ENCODE assay signal across 22 mouse cellular contexts in the genomic region with DNA sequence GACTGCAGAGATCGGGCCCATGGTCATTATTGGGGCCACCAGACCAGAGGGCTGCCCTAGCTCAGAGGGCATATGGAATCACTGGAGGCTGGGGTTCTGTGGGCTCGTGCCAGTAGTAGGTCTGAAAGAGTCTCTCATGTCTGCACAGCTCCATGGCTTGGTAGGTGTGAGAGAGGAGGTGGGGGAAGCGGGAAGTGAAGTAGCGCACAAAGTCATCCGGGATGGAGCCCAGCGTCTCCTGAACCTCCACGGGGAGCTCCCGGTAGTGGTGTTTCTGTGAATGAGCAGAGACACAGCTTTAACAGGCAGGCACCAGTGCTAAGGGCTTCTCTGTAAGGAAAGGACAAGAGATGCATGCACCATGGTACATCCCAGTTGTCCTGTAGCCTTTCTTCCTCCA. TPM values are rescaled to one million over a fixed set of nuclear protein-coding genes. Genes with fewer than 3 reads are reported as not detected.
"Had no signal": no experiment of that assay in that cellular context is flagged by ENCODE, and none has a peak within 500 bp of the region (broad histone marks: within the 10 kb centered on the region; RNA-seq: fewer than 3 reads in every experiment).

No protein-coding gene starts in this region.

- DNase-seq: left cerebral cortex, postnatal 4 days; liver; liver, embryonic 13.5 days; liver, postnatal 0 days; lung, adult 18-20 months; lung, adult 2 months; lung, embryonic 14.5 days; lung, postnatal 10 days; lung, postnatal 14 days; lung, postnatal 36 days; lung, postnatal 4 days; midbrain, embryonic 14.5 days had no signal

RNA-seq across cellular contexts. Expression of a gene that starts 33.2 kb away (rescaled TPM):
- total RNA-seq: left cerebral cortex, postnatal 10 days; left cerebral cortex, postnatal 14 days; left cerebral cortex, postnatal 25 days; left cerebral cortex, postnatal 36 days; left cerebral cortex, postnatal 4 days; liver, adult 2 months; megakaryocyte progenitor cell, adult 5-6 weeks; megakaryocyte, adult 5-6 weeks; megakaryocyte-erythroid progenitor cell, adult 5-6 weeks; monocyte, adult 5-6 weeks had no signal

RNA-seq across cellular contexts. Expression of a gene that starts 45.4 kb away (rescaled TPM):
- total RNA-seq: left cerebral cortex, postnatal 25 days; left cerebral cortex, postnatal 36 days; left cerebral cortex, postnatal 4 days; megakaryocyte progenitor cell, adult 5-6 weeks; midbrain, postnatal 0 days had no signal
